Mouse (Mus musculus) heart, embryonic 14.5 days (tissue): ENCODE data around the gene Tmtc2. TPM values are rescaled to one million over a fixed set of nuclear protein-coding genes. Genes with fewer than 3 reads are reported as not detected.

Source experiments
- ATAC-seq: fragments of 200-750 bp; cut with Nextera tagmentation; 2 replicates; pipeline ENCODE4 v1.8.0; 2017; ENCODE audit warnings: low read depth, moderate TSS enrichment; ENCODE audit not compliant: insufficient number of reproducible peaks, insufficient read depth, low FRiP score
- H3K27ac ChIP-seq, 2 experiments: fragments of 200-500 bp in 1 of 2; fragments of 300-500 bp in 1 of 2; sonication (generic) in 1 of 2; replicated peaks in 1 of 2; 2 replicates each; pipeline ENCODE4 v1.5.1; 2012 to 2014; ENCODE audit warnings: low read depth in 2 of 2, low read length in 2 of 2, control low read depth in 1 of 2, mild to moderate bottlenecking in 1 of 2, mixed read lengths in 1 of 2; ENCODE audit not compliant: control insufficient read depth in 1 of 2, insufficient read depth in 1 of 2
- H3K27me3 ChIP-seq: fragments of 300-500 bp; sonication (generic); 2 replicates; pipeline ENCODE4 v1.6.1; 2014; ENCODE audit warnings: mild to moderate bottlenecking, low read length, control low read depth; ENCODE audit not compliant: control insufficient read depth, insufficient read depth
- H3K36me3 ChIP-seq: fragments of 300-500 bp; sonication (generic); 2 replicates; pipeline ENCODE4 v1.6.1; 2014; ENCODE audit warnings: mild to moderate bottlenecking, control low read depth, low read length, mixed read lengths; ENCODE audit not compliant: control insufficient read depth, insufficient read depth
- H3K4me1 ChIP-seq, 2 experiments: fragments of 200-500 bp in 1 of 2; fragments of 300-500 bp in 1 of 2; sonication (generic) in 1 of 2; 2 replicates each; pipeline ENCODE4 v1.6.1; 2012 to 2014; ENCODE audit warnings: low read length in 2 of 2, control low read depth in 1 of 2, mixed read lengths in 1 of 2; ENCODE audit not compliant: control insufficient read depth in 2 of 2, insufficient read depth in 2 of 2
- H3K4me2 ChIP-seq: fragments of 300-500 bp; sonication (generic); 2 replicates; pipeline ENCODE4 v1.6.1; 2014; ENCODE audit warnings: mild to moderate bottlenecking, low read length
- H3K4me3 ChIP-seq, 2 experiments: fragments of 200-500 bp in 1 of 2; fragments of 300-500 bp in 1 of 2; sonication (generic) in 1 of 2; 2 replicates each; pipeline ENCODE4 v1.5.1; 2012 to 2014; ENCODE audit warnings: low read length in 2 of 2, mild to moderate bottlenecking in 2 of 2, control low read depth in 1 of 2, low read depth in 1 of 2, moderate library complexity in 1 of 2; ENCODE audit not compliant: control insufficient read depth in 1 of 2, insufficient read depth in 1 of 2
- H3K9ac ChIP-seq: fragments of 300-500 bp; sonication (generic); 2 replicates; pipeline ENCODE4 v1.6.1; 2014; ENCODE audit warnings: mild to moderate bottlenecking, low read length
- H3K9me3 ChIP-seq: fragments of 300-500 bp; sonication (generic); 2 replicates; pipeline ENCODE4 v1.6.1; 2016; ENCODE audit warnings: low read length, control low read depth; ENCODE audit not compliant: control insufficient read depth
- WGBS: fragments of 180-500 bp; shearing (Covaris S2); extraction: QIAGEN DNeasy Blood & Tissue Kit; methylation state at CpG from one replicate; pipeline ENCODE4 v1.1.7; 2014; 5-methylcytosine and 5-hydroxymethylcytosine counted together
- polyA plus RNA-seq: library from polyadenylated mRNA; unstranded; fragments of >200 nt; fragmentation: Nextera tagmentation; extraction: Ambion mirVana; gene quantifications from 2 replicates; pipeline ENCODE4 v1.2.1, GENCODE M21; 2014

Tmtc2 gene
- polyA plus RNA-seq, 1 experiment from 2014 or later = 3.3 TPM

GRCm38 (mm10) chr10:105230416-105230815, 343.8 kb downstream of the Tmtc2 start:
- H3K4me1 ChIP-seq = peaks cover 0 to 5% of the 10 kb centered on the region in 2 experiments; a peak in 1 of 4 replicates
- H3K4me3 ChIP-seq = no peak overlapping the region
- no peaks in the 10 kb centered on the region for H3K27me3 ChIP-seq
- WGBS = 78% methylated on average over 7 of the region's 7 CpGs
- H3K9me3 ChIP-seq = no peaks in the 10 kb centered on the region
- no peak overlapping the region for H3K9ac ChIP-seq
- no peaks in the 10 kb centered on the region for H3K36me3 ChIP-seq
- no peak for ATAC-seq
- no peak overlapping the region for H3K4me2 ChIP-seq
- no peak overlapping the region for H3K27ac ChIP-seq

GRCm38 (mm10) chr10:105228623-105229022, 345.6 kb downstream of the Tmtc2 start:
- Histone ChIP-seq H3K27me3 (no peaks in the 10 kb centered on the region), H3K4me1 (peaks cover 0 to 5% of the 10 kb centered on the region in 2 experiments; a peak in 1 of 4 replicates), H3K9me3 (no peaks in the 10 kb centered on the region), H3K9ac (no peak overlapping the region), H3K4me2 (no peak overlapping the region), H3K36me3 (no peaks in the 10 kb centered on the region), H3K4me3 (no peak overlapping the region), H3K27ac (no peak overlapping the region)
- 74% methylated on average over 2 of the region's 2 CpGs for WGBS
- no peak for ATAC-seq

- Histone ChIP-seq H3K27me3 (no peaks in the 10 kb centered on the region), H3K27ac (no peak overlapping the region), H3K9me3 (no peaks in the 10 kb centered on the region), H3K4me3 (no peak overlapping the region), H3K4me2 (no peak overlapping the region), H3K4me1 (peaks cover 0 to 5% of the 10 kb centered on the region in 2 experiments; a peak in 1 of 4 replicates), H3K36me3 (no peaks in the 10 kb centered on the region), H3K9ac (no peak overlapping the region)
- WGBS = 30% methylated on average over 5 of the region's 5 CpGs
- ATAC-seq = no peak
Observed at GRCm38 (mm10) chr10:105227631-105228030, 346.6 kb downstream of the Tmtc2 start.

GRCm38 (mm10) chr10:105225714-105226113, 348.5 kb downstream of the Tmtc2 start:
- H3K4me2 ChIP-seq = no peak overlapping the region
- no peak overlapping the region for H3K9ac ChIP-seq
- no peaks in the 10 kb centered on the region for H3K36me3 ChIP-seq
- no peak for ATAC-seq
- no peaks in the 10 kb centered on the region for H3K9me3 ChIP-seq
- H3K4me1 ChIP-seq = peaks cover 0 to 5% of the 10 kb centered on the region in 2 experiments; a peak in 1 of 4 replicates
- H3K27ac ChIP-seq = no peak overlapping the region
- no peaks in the 10 kb centered on the region for H3K27me3 ChIP-seq
- no peak overlapping the region for H3K4me3 ChIP-seq
- 88% methylated on average over 6 of the region's 6 CpGs for WGBS

- H3K27me3 ChIP-seq = no peaks in the 10 kb centered on the region
- H3K27ac ChIP-seq = no peak overlapping the region
- ATAC-seq = no peak
- 57% methylated on average over 5 of the region's 5 CpGs for WGBS
- H3K4me3 ChIP-seq = no peak overlapping the region
- no peaks in the 10 kb centered on the region for H3K36me3 ChIP-seq
- no peak overlapping the region for H3K9ac ChIP-seq
- H3K9me3 ChIP-seq = no peaks in the 10 kb centered on the region
- no peak overlapping the region for H3K4me2 ChIP-seq
- peaks cover 0 to 5% of the 10 kb centered on the region in 2 experiments; a peak in 1 of 4 replicates for H3K4me1 ChIP-seq
Observed at GRCm38 (mm10) chr10:105222904-105223303, 351.3 kb downstream of the Tmtc2 start.

GRCm38 (mm10) chr10:105201491-105201890, 372.8 kb downstream of the Tmtc2 start:
- Histone ChIP-seq H3K27me3 (no peaks in the 10 kb centered on the region), H3K27ac (no peak overlapping the region), H3K4me3 (no peak overlapping the region), H3K4me1 (no peaks in the 10 kb centered on the region), H3K36me3 (no peaks in the 10 kb centered on the region), H3K4me2 (no peak overlapping the region), H3K9ac (no peak overlapping the region), H3K9me3 (no peaks in the 10 kb centered on the region)
- ATAC-seq = no peak
- WGBS = 86% methylated on average over 10 of the region's 10 CpGs

GRCm38 (mm10) chr10:105200678-105201077, 373.6 kb downstream of the Tmtc2 start:
- ATAC-seq = no peak
- Histone ChIP-seq H3K9ac (no peak overlapping the region), H3K27me3 (no peaks in the 10 kb centered on the region), H3K9me3 (no peaks in the 10 kb centered on the region), H3K4me3 (no peak overlapping the region), H3K4me2 (no peak overlapping the region), H3K36me3 (no peaks in the 10 kb centered on the region), H3K27ac (no peak overlapping the region), H3K4me1 (no peaks in the 10 kb centered on the region)
- 87% methylated on average over 2 of the region's 2 CpGs for WGBS

- no peaks in the 10 kb centered on the region for H3K9me3 ChIP-seq
- no peak overlapping the region for H3K4me3 ChIP-seq
- H3K36me3 ChIP-seq = no peaks in the 10 kb centered on the region
- H3K4me2 ChIP-seq = no peak overlapping the region
- H3K4me1 ChIP-seq = no peaks in the 10 kb centered on the region
- H3K27me3 ChIP-seq = no peaks in the 10 kb centered on the region
- no peak overlapping the region for H3K9ac ChIP-seq
- WGBS = 67% methylated on average over 4 of the region's 4 CpGs
- H3K27ac ChIP-seq = no peak overlapping the region
- no peak for ATAC-seq
Observed at GRCm38 (mm10) chr10:105200092-105200491, 374.2 kb downstream of the Tmtc2 start.
